In the genomic region with DNA sequence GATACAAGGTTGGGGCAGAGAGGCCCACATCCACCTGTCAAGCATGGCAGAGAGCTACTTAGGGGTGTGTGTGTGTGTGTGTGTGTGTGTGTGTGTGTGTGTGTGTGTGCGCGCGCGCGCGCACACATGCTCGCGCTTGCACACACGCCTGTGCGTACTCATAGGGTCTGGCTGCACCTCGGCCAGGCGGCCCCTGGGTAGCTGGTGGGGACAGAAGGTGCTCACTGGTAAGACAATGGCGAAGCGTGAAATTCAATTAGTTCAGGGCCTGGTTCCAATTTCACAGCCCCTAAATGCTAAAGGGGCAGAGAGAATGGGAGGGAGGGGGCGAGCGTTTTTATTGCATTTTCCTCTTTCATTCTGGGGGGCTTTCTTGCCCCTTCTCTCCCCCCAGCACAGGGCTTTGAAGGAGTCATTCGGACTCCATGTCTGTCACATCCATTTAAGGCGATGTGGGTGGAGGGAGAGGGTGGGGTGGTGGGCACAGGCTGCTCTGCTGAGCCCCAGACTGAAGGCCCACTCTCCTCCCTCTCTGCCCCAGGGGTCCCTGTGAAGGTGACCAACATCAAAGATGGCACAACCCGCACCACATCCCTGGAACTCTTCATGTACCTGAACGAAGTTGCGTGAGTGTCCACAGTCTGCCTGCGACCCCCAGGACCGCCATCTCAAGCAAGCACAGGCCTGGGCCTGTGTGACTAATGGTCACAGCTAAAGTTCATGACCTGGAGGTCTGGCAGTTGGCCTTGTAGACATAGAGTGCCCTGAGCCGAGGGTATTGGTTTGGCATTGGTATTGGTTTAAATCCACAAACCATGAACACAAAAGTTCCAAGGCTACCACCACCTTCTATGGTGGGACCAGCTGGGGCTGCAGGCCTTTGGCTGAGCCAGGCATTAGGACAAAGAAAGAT, we compare ENCODE assay signal across 12 mouse cellular contexts. TPM values are rescaled to one million over a fixed set of nuclear protein-coding genes. Genes with fewer than 3 reads are reported as not detected.
DNase-seq lines count a peak whose midpoint lies in the region; ATAC-seq lines count a peak whose summit lies in the region.
"Had no signal": no experiment of that assay in that cellular context is flagged by ENCODE, and none has a peak within 500 bp of the region (broad histone marks: within the 10 kb centered on the region; RNA-seq: fewer than 3 reads in every experiment).

No protein-coding gene starts in this region.

- H3K27ac ChIP-seq in forebrain, embryonic 11.5 days (ENCODE audit: low read depth, low read length): no peak overlapping the region
- H3K27ac ChIP-seq in hindbrain, embryonic 16.5 days (ENCODE audit: low read depth, low read length): no peak overlapping the region; the same call in 1 of the 2 replicates
- H3K27ac ChIP-seq in neural tube, embryonic 11.5 days (ENCODE audit: low read depth, low read length): peak overlapping the region; percentile 11; the same call in 1 of the 2 replicates
- H3K27ac ChIP-seq: limb, embryonic 15.5 days had no signal

- no peak overlapping the region for H3K4me3 ChIP-seq in forebrain, embryonic 11.5 days (ENCODE audit: low read depth, low read length)
- H3K4me3 ChIP-seq in hindbrain, embryonic 16.5 days (ENCODE audit: low read length): no peak overlapping the region
- H3K4me3 ChIP-seq in neural tube, embryonic 11.5 days (ENCODE audit: low read depth, low read length): no peak overlapping the region
- H3K4me3 ChIP-seq: limb, embryonic 15.5 days had no signal

- H3K9me3 ChIP-seq in forebrain, embryonic 11.5 days (ENCODE audit: control insufficient read depth, low read length): no peaks in the 10 kb centered on the region
- H3K9me3 ChIP-seq in hindbrain, embryonic 16.5 days (ENCODE audit: control insufficient read depth, low read length): no peaks in the 10 kb centered on the region
- no peaks in the 10 kb centered on the region for H3K9me3 ChIP-seq in neural tube, embryonic 11.5 days (ENCODE audit: control insufficient read depth, low read length)
- H3K9me3 ChIP-seq: limb, embryonic 15.5 days had no signal

- ATAC-seq in forebrain, embryonic 11.5 days (replicated peaks; ENCODE audit: low FRiP score): peak; percentile 25; the same call in 1 of the 2 replicates
- ATAC-seq in hindbrain, embryonic 16.5 days: peak; percentile 51
- ATAC-seq in neural tube, embryonic 11.5 days (ENCODE audit: insufficient read depth, low FRiP score, low TSS enrichment): peak; percentile 80
- no peak for ATAC-seq in megakaryocyte progenitor cell, adult 5-6 weeks (replicated peaks; ENCODE audit: poor library complexity)

- peak; percentile 81 for DNase-seq in embryo, embryonic 10.5 days (ENCODE audit: low spot score)
- peak; percentile 74 for DNase-seq in forebrain, embryonic 11.5 days (ENCODE audit: low spot score)
- DNase-seq in neural tube, embryonic 11.5 days (ENCODE audit: low spot score): peak; percentile 75
- no peak for DNase-seq in urinary bladder, adult 2 months (ENCODE audit: low spot score)
- no peak for DNase-seq in B cell, adult 2 months
- DNase-seq: heart, adult 11 months; lung, postnatal 4 days; thymus, adult 2 months had no signal

- no peaks in the 10 kb centered on the region for H3K36me3 ChIP-seq in forebrain, embryonic 11.5 days (ENCODE audit: control insufficient read depth, insufficient read depth, low read length)
- H3K36me3 ChIP-seq in hindbrain, embryonic 16.5 days (ENCODE audit: control insufficient read depth, insufficient read depth, low read length): no peaks in the 10 kb centered on the region
- H3K36me3 ChIP-seq in neural tube, embryonic 11.5 days (ENCODE audit: control insufficient read depth, insufficient read depth, low read length): no peaks in the 10 kb centered on the region
- H3K36me3 ChIP-seq: limb, embryonic 15.5 days had no signal

- WGBS in forebrain, embryonic 11.5 days: 42% methylated on average over 24 of the region's 24 CpGs
- WGBS in hindbrain, embryonic 16.5 days: 23% methylated on average over 24 of the region's 24 CpGs
- WGBS in neural tube, embryonic 11.5 days: 20% methylated on average over 24 of the region's 24 CpGs

- peak overlapping the region; percentile 15; the same call in 1 of the 2 replicates for H3K4me2 ChIP-seq in forebrain, embryonic 11.5 days (ENCODE audit: low read depth, low read length, severe bottlenecking)
- H3K4me2 ChIP-seq in hindbrain, embryonic 16.5 days (ENCODE audit: low read length): no peak overlapping the region; the same call in 1 of the 2 replicates
- H3K4me2 ChIP-seq in neural tube, embryonic 11.5 days (ENCODE audit: low read depth): no peak overlapping the region
- H3K4me2 ChIP-seq: limb, embryonic 15.5 days had no signal

- H3K9ac ChIP-seq in forebrain, embryonic 11.5 days (ENCODE audit: low read length): peak overlapping the region; percentile 23; the same call in 1 of the 2 replicates
- no peak overlapping the region for H3K9ac ChIP-seq in hindbrain, embryonic 16.5 days (ENCODE audit: low read depth, low read length)
- H3K9ac ChIP-seq in neural tube, embryonic 11.5 days (ENCODE audit: low read length): no peak overlapping the region
- H3K9ac ChIP-seq: limb, embryonic 15.5 days had no signal

- peaks cover 80% of the 10 kb centered on the region for H3K27me3 ChIP-seq in forebrain, embryonic 11.5 days (ENCODE audit: control insufficient read depth, insufficient read depth, low read length)
- H3K27me3 ChIP-seq in hindbrain, embryonic 16.5 days (replicated peaks; ENCODE audit: control insufficient read depth, insufficient read depth, low read length): peaks cover 29% of the 10 kb centered on the region
- H3K27me3 ChIP-seq in neural tube, embryonic 11.5 days (ENCODE audit: control insufficient read depth, insufficient read depth, low read length): peaks cover 74% of the 10 kb centered on the region
- H3K27me3 ChIP-seq: CH12.LX had no signal

- H3K4me1 ChIP-seq in forebrain, embryonic 11.5 days (replicated peaks; ENCODE audit: control insufficient read depth, insufficient read depth, low read length): peaks cover 50% of the 10 kb centered on the region
- H3K4me1 ChIP-seq in hindbrain, embryonic 16.5 days (ENCODE audit: control insufficient read depth, insufficient read depth, low read depth, low read length): peaks cover 29% of the 10 kb centered on the region
- H3K4me1 ChIP-seq in neural tube, embryonic 11.5 days (ENCODE audit: control insufficient read depth, insufficient read depth, low read length): peaks cover 49% of the 10 kb centered on the region

RNA-seq across cellular contexts. Expression of a gene that starts 30.5 kb away (rescaled TPM):
- polyA plus RNA-seq in forebrain, embryonic 11.5 days (2014; fragmentation: Nextera tagmentation; extraction: Ambion mirVana): 3.3 and 6.8 TPM in 2 replicates
- polyA plus RNA-seq in hindbrain, embryonic 16.5 days (2015; fragmentation: Nextera tagmentation; extraction: Ambion mirVana): 13.0 and 16.1 TPM in 2 replicates
- polyA plus RNA-seq in neural tube, embryonic 11.5 days (2014; fragmentation: Nextera tagmentation; extraction: Ambion mirVana): 30.8 and 34.5 TPM in 2 replicates
- 34.7 and 39.5 TPM in 2 replicates for polyA plus RNA-seq in urinary bladder, adult 2 months (2012; rRNA removed)
- 78.4 and 100 TPM in 2 replicates for total RNA-seq in megakaryocyte progenitor cell, adult 5-6 weeks (2015)
- total RNA-seq in megakaryocyte progenitor cell, adult 5-6 weeks (2017): 118 and 127 TPM in 2 replicates

Comparison
In these comparisons a context has a peak if more than half of its experiments do, and no peak if none do; other contexts are left out.
1. DNase-seq: peak in embryo, embryonic 10.5 days (single experiment), forebrain, embryonic 11.5 days (single experiment) and neural tube, embryonic 11.5 days (single experiment); none in urinary bladder, adult 2 months (single experiment) and B cell, adult 2 months (0 of 2).